Mouse (Mus musculus): ENCODE data around the gene Serpina1e. TPM values are rescaled to one million over a fixed set of nuclear protein-coding genes. Genes with fewer than 3 reads are reported as not detected.
A peak's percentile ranks its signal among the peaks of the same experiment; 100 is the strongest.

Gene Serpina1e
- polyA plus RNA-seq, 1 experiment: not detected

DNA sequence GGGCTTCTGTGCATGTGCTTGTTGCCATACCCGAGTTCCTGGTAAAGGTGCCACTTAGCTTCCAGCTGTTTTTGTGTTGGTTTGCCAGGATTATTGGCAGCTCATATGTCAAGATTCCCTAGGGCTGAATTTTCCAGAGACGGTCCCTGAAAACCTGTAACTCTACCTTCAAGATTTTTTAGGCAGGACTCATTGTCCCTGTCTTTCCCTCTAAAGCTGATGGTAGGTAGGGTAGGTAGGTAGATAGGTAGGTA is 30.7 kb upstream of the Serpina1e start:
- Histone ChIP-seq H3K4me1 (ENCODE audit: control insufficient read depth, insufficient read depth, low read length) (no peaks in the 10 kb centered on the region), H3K4me3 (ENCODE audit: insufficient read depth, low read length) (no peak overlapping the region), H3K27ac (ENCODE audit: insufficient read depth, low read depth, low read length) (no peak overlapping the region)
- no peak for TF ChIP-seq POLR2A (IDR thresholded peaks at IDR 0.05; ENCODE audit: borderline replicate concordance, low read depth, low read length)
- TF ChIP-seq CTCF (IDR thresholded peaks at IDR 0.05; ENCODE audit: low read depth, low read length): no peak

DNA sequence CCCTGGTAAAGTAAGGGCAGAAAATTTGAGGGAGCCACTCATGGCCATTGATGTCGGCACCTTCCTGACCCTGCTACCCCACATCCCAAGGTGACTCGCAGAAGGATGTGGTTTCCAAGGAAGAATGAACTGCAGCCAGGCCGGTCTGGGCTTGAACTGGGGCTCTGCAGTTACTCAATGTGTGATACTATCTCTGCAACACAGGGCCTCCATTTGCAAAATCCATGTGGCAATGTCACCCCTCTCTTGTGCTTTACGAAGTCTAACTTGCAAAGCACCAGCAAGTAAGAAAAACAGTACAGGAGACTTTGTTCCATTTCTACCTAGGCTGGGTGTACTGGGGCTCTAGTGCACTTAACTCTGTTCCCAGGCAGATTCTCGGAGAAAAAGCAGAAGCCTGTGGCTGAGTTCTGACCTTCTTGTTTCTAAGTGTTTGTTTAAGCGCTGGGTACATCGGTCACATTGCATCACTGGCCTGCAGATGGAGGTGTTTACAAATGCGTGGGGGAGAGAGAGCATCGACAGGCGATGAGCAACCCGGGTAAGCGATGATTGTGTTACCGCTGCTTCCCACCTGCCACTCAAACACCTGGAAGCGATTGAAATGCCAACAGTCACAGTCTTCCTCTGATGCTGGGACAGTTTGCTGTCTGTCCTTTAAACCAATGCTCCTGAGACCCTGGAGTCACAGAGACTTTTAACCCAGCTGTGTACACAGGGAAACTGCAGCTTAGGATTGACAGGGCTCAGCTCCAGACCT is 30.2 kb upstream of the Serpina1e start:
- Histone ChIP-seq H3K4me1 (ENCODE audit: control insufficient read depth, insufficient read depth, low read length) (no peaks in the 10 kb centered on the region), H3K4me3 (ENCODE audit: insufficient read depth, low read length) (no peak overlapping the region), H3K27ac (ENCODE audit: insufficient read depth, low read depth, low read length) (no peak overlapping the region)
- no peak for TF ChIP-seq POLR2A (IDR thresholded peaks at IDR 0.05; ENCODE audit: borderline replicate concordance, low read depth, low read length)
- no peak for TF ChIP-seq CTCF (IDR thresholded peaks at IDR 0.05; ENCODE audit: low read depth, low read length)

DNA sequence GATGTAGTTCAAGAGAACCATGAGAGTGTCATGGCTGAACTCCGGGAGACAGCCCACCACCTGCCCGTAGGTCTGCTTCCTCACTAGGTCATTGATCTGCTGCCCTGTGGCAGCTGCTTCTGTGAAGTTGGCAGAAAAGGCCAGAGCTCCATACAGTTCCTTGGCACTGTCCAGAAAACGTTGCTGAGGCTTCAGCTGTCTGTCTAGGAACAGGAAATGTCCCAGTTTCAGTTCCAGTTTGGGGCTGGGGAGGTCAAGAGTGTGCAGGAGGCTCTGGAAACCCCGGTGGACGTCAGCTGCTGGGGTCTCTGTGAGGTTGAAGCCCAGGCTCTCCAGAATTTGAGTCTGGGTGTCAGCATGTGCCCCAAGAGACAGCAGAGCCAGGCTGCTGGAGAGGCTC is 27.1 kb upstream of the Serpina1e start:
- no peak overlapping the region for H3K27ac ChIP-seq (ENCODE audit: insufficient read depth, low read depth, low read length)
- H3K4me3 ChIP-seq (ENCODE audit: insufficient read depth, low read length): no peak overlapping the region
- no peak for TF ChIP-seq CTCF (IDR thresholded peaks at IDR 0.05; ENCODE audit: low read depth, low read length)
- no peak for TF ChIP-seq POLR2A (IDR thresholded peaks at IDR 0.05; ENCODE audit: borderline replicate concordance, low read depth, low read length)
- H3K4me1 ChIP-seq (ENCODE audit: control insufficient read depth, insufficient read depth, low read length): no peaks in the 10 kb centered on the region

DNA sequence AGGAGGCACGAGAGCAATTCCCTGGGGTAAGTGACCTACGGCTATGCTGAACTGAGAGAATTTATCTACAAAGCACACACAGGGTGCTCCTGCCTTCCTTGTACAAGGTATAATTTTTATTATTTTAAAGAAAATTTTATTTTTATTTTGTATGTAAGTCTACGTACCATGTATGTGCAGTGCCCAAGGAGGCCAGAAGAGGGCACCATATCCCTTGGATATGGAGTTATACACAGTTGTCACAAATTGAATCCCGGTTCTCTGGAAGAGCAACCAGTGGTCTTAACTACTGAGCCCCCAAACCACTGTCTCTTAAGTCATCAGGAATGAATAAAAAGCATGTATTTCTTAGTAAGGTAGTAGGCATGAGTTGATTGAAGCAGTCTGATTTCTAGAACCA is 26.2 kb upstream of the Serpina1e start:
- no peaks in the 10 kb centered on the region for H3K4me1 ChIP-seq (ENCODE audit: control insufficient read depth, insufficient read depth, low read length)
- H3K4me3 ChIP-seq (ENCODE audit: insufficient read depth, low read length): no peak overlapping the region
- TF ChIP-seq POLR2A (IDR thresholded peaks at IDR 0.05; ENCODE audit: borderline replicate concordance, low read depth, low read length) (no peak), CTCF (IDR thresholded peaks at IDR 0.05; ENCODE audit: low read depth, low read length) (no peak)
- H3K27ac ChIP-seq (ENCODE audit: insufficient read depth, low read depth, low read length): no peak overlapping the region

DNA sequence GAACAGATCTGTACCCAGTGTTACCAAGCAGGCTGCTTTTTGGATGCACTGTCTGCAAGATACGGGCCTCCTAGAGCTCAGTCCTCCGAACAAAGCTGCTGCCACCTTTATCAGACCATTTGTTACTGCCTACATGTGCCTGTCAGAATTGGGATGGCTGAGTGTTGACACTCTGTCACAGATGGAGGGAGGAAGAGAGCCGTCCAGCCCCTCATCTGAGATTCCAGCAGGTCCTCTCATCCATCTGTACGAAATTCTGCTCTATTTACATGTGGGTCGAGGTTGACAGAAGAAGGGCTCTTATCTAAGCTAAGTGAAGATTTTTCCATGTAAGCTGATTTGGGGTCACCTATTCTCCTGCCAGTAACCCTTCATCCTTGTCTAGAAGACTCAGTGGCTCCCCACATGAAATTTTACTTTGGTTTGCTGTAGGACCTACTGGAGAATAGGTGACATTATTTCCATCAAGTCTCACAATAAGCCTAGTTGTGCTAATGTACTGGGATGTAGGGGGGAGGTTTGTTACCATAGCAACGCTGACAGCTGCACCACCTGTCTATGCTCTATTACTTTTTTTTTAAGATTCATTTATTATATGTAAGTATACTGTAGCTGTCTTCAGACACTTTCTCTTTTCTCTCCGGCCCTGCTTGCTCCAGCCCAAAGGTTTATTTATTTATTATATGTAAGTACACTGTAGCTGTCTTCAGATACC is 23.0 kb upstream of the Serpina1e start:
- no peak overlapping the region for H3K27ac ChIP-seq (ENCODE audit: insufficient read depth, low read depth, low read length)
- no peak overlapping the region for H3K4me3 ChIP-seq (ENCODE audit: insufficient read depth, low read length)
- no peak for TF ChIP-seq CTCF (IDR thresholded peaks at IDR 0.05; ENCODE audit: low read depth, low read length)
- no peak for TF ChIP-seq POLR2A (IDR thresholded peaks at IDR 0.05; ENCODE audit: borderline replicate concordance, low read depth, low read length)
- H3K4me1 ChIP-seq (ENCODE audit: control insufficient read depth, insufficient read depth, low read length): no peaks in the 10 kb centered on the region

DNA sequence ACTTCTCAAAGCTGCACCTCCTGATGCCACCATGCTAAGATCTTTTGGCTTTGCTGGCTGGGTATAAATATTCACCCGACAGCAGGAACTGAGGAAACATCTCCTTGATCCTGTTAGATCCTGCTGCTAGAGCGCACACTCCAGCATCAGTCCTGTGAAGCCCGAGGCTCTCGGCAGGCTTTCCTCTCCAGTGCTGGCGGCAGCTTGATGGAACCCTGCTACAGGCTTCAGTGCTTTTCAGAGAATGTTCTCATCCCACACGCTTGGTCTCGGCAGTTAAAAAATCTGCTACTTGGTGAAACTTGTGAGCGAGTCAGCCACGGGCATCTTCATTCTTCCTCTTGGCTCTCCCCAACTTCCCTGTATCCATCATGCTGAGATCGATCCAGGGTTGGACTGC is 19.5 kb upstream of the Serpina1e start:
- Histone ChIP-seq H3K4me1 (ENCODE audit: control insufficient read depth, insufficient read depth, low read length) (no peaks in the 10 kb centered on the region), H3K4me3 (ENCODE audit: insufficient read depth, low read length) (no peak overlapping the region), H3K27ac (ENCODE audit: insufficient read depth, low read depth, low read length) (no peak overlapping the region)
- no peak for TF ChIP-seq CTCF (IDR thresholded peaks at IDR 0.05; ENCODE audit: low read depth, low read length)
- no peak for TF ChIP-seq POLR2A (IDR thresholded peaks at IDR 0.05; ENCODE audit: borderline replicate concordance, low read depth, low read length)

DNA sequence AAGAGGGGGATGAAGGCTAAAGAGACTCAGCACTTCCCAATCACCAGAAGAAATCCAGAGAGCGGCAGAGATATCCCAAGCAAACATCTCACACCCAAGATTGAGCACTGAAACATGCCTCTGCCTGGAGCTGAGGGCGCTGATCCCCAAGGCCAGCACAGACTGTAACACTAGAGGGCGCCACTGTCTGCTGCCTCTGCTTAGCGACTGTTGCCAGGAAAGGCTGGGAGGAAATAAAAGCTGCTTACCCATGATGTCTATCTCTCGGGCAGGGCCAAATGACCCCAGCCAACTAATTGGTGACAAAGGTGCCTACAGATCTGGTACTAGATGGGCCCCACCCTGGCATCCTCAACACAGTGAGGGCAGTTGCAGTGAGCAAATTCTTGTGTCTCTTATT is 19.1 kb upstream of the Serpina1e start:
- Histone ChIP-seq H3K27ac (ENCODE audit: insufficient read depth, low read depth, low read length) (no peak overlapping the region), H3K4me1 (ENCODE audit: control insufficient read depth, insufficient read depth, low read length) (no peaks in the 10 kb centered on the region), H3K4me3 (ENCODE audit: insufficient read depth, low read length) (no peak overlapping the region)
- TF ChIP-seq CTCF (IDR thresholded peaks at IDR 0.05; ENCODE audit: low read depth, low read length) (peak; percentile 25; the same call in 1 of the 2 replicates), POLR2A (IDR thresholded peaks at IDR 0.05; ENCODE audit: borderline replicate concordance, low read depth, low read length) (no peak)

DNA sequence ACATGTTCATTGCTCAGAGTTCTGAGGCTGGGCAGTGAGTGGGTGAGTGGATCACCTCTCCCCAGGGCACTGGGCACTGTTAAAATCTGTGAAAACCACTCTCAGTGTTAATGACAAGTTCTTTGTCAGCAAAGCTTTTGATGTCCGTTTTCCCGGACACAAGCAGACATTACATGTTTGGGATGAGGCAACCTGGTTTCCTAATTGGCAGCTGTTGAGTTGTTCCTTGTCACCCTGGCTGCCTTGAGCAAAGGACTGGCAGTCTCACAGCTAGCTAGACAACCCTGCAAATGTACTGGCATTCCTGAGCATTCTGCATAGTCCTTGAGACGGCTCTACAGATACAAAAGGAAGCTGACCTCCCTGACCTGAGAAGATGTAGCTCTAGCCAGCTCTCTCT is 18.3 kb upstream of the Serpina1e start:
- Histone ChIP-seq H3K4me3 (ENCODE audit: insufficient read depth, low read length) (no peak overlapping the region), H3K4me1 (ENCODE audit: control insufficient read depth, insufficient read depth, low read length) (no peaks in the 10 kb centered on the region), H3K27ac (ENCODE audit: insufficient read depth, low read depth, low read length) (no peak overlapping the region)
- TF ChIP-seq CTCF (IDR thresholded peaks at IDR 0.05; ENCODE audit: low read depth, low read length): no peak
- TF ChIP-seq POLR2A (IDR thresholded peaks at IDR 0.05; ENCODE audit: borderline replicate concordance, low read depth, low read length): no peak

DNA sequence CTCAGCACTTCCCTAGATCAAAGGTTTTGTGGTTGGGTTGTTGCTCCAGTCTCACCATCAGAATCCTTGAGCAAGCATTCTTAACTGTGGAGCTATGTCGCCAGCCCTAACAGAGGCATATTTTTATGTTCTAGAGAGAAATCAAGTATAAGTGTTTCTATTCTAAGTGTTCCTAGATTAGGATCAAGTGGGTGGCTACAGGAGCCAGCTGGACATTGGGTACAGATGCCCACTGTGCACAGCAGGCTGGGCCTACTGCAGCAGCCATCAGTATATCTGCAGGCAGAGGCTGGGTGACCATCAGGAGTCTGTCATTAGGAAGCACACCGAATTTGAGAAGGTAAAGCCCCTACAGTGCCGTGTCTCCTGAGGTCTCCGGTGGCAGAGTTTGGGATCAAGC is 12.3 kb upstream of the Serpina1e start:
- no peaks in the 10 kb centered on the region for H3K4me1 ChIP-seq (ENCODE audit: control insufficient read depth, insufficient read depth, low read length)
- H3K4me3 ChIP-seq (ENCODE audit: insufficient read depth, low read length): no peak overlapping the region
- no peak overlapping the region for H3K27ac ChIP-seq (ENCODE audit: insufficient read depth, low read depth, low read length)
- TF ChIP-seq POLR2A (IDR thresholded peaks at IDR 0.05; ENCODE audit: borderline replicate concordance, low read depth, low read length): no peak
- TF ChIP-seq CTCF (IDR thresholded peaks at IDR 0.05; ENCODE audit: low read depth, low read length): no peak

DNA sequence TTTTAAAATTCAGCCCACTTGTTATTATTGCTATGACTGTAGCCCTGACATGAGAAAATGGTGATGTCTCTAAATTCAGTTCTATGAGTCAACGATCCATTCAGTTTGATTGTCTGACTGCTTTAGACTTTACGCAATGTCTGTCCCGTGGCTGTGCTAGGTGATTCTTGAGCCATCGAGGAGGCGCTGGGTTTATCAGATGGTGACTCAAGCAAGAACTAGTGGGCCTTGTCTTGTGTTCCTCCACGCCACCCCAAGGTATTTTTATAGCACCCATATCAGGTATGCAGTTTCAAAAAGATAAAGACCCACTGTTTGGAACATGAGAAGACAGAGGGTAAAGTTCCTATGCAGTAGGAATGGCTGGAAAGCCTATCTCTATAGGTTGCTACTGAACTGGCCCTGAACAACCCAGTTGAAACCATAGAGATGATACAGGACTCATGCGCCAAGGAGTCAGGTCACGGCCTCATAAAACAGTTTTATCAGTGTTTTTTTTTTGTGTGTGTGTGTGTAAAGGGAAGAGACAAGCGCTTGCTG is 10.9 kb upstream of the Serpina1e start:
- Histone ChIP-seq H3K4me3 (ENCODE audit: insufficient read depth, low read length) (no peak overlapping the region), H3K4me1 (ENCODE audit: control insufficient read depth, insufficient read depth, low read length) (no peaks in the 10 kb centered on the region), H3K27ac (ENCODE audit: insufficient read depth, low read depth, low read length) (no peak overlapping the region)
- TF ChIP-seq POLR2A (IDR thresholded peaks at IDR 0.05; ENCODE audit: borderline replicate concordance, low read depth, low read length) (no peak), CTCF (IDR thresholded peaks at IDR 0.05; ENCODE audit: low read depth, low read length) (no peak)
